Mouse (Mus musculus): Measurements from ENCODE around the gene Slc30a5. TPM values are rescaled to one million over a fixed set of nuclear protein-coding genes. Genes with fewer than 3 reads are reported as not detected.
"Not testable (repeated sequence)": the region's sequence is repeated elsewhere in the genome, so short reads cannot be mapped to it uniquely, and the experiment has no call there.

The Slc30a5 gene
- polyA plus RNA-seq, 1 experiment = not detected

- peak overlapping the region; percentile 2; the same call in 1 of the 2 replicates for H3K27ac ChIP-seq (ENCODE audit: insufficient read depth, low read depth, low read length)
- 18% methylated on average over 11 of the region's 11 CpGs for WGBS
- TF ChIP-seq POLR2A (IDR thresholded peaks at IDR 0.05; ENCODE audit: insufficient read depth, low read depth, low read length) = no peak
- no peak for TF ChIP-seq CTCF (IDR thresholded peaks at IDR 0.05; ENCODE audit: insufficient read depth, low read depth, low read length)
- no peak overlapping the region for H3K4me3 ChIP-seq (ENCODE audit: insufficient read depth, low read depth, low read length)
- H3K4me1 ChIP-seq (ENCODE audit: control insufficient read depth, insufficient read depth, low read length) = no peaks in the 10 kb centered on the region
Observed at GRCm38 (mm10) chr13:100871445-100872171, 38.4 kb upstream of the Slc30a5 start.

- WGBS = 80% methylated on average over 4 of the region's 4 CpGs
- H3K4me3 ChIP-seq (ENCODE audit: insufficient read depth, low read depth, low read length) = no peak overlapping the region
- no peaks in the 10 kb centered on the region for H3K4me1 ChIP-seq (ENCODE audit: control insufficient read depth, insufficient read depth, low read length)
- no peak overlapping the region for H3K27ac ChIP-seq (ENCODE audit: insufficient read depth, low read depth, low read length)
- TF ChIP-seq POLR2A (IDR thresholded peaks at IDR 0.05; ENCODE audit: insufficient read depth, low read depth, low read length) = no peak
- TF ChIP-seq CTCF (IDR thresholded peaks at IDR 0.05; ENCODE audit: insufficient read depth, low read depth, low read length) = no peak
Observed at GRCm38 (mm10) chr13:100869813-100870212, 36.6 kb upstream of the Slc30a5 start.

- no peak overlapping the region for H3K27ac ChIP-seq (ENCODE audit: insufficient read depth, low read depth, low read length)
- WGBS = 93% methylated on average over 6 of the region's 6 CpGs
Observed at GRCm38 (mm10) chr13:100866311-100866710, 33.1 kb upstream of the Slc30a5 start.

GRCm38 (mm10) chr13:100865744-100866143, 32.5 kb upstream of the Slc30a5 start:
- TF ChIP-seq CTCF (IDR thresholded peaks at IDR 0.05; ENCODE audit: insufficient read depth, low read depth, low read length) (no peak), POLR2A (IDR thresholded peaks at IDR 0.05; ENCODE audit: insufficient read depth, low read depth, low read length) (no peak)
- no peaks in the 10 kb centered on the region for H3K4me1 ChIP-seq (ENCODE audit: control insufficient read depth, insufficient read depth, low read length)
- H3K27ac ChIP-seq (ENCODE audit: insufficient read depth, low read depth, low read length) = no peak overlapping the region
- H3K4me3 ChIP-seq (ENCODE audit: insufficient read depth, low read depth, low read length) = no peak overlapping the region

More at GRCm38 (mm10) chr13:100866311-100866710, 33.1 kb upstream of the Slc30a5 start:
- Histone ChIP-seq H3K4me1 (ENCODE audit: control insufficient read depth, insufficient read depth, low read length) (no peaks in the 10 kb centered on the region), H3K4me3 (ENCODE audit: insufficient read depth, low read depth, low read length) (no peak overlapping the region)
- no peak for TF ChIP-seq POLR2A (IDR thresholded peaks at IDR 0.05; ENCODE audit: insufficient read depth, low read depth, low read length)
- no peak for TF ChIP-seq CTCF (IDR thresholded peaks at IDR 0.05; ENCODE audit: insufficient read depth, low read depth, low read length)

- H3K4me3 ChIP-seq (ENCODE audit: insufficient read depth, low read depth, low read length); H3K27ac ChIP-seq (ENCODE audit: insufficient read depth, low read depth, low read length); H3K4me1 ChIP-seq (ENCODE audit: control insufficient read depth, insufficient read depth, low read length): not testable (repeated sequence)
- WGBS = 91% methylated on average over 1 of the region's 1 CpGs
Observed at GRCm38 (mm10) chr13:100863914-100864313, 30.7 kb upstream of the Slc30a5 start.

GRCm38 (mm10) chr13:100859117-100859516, 25.9 kb upstream of the Slc30a5 start:
- H3K4me1 ChIP-seq (ENCODE audit: control insufficient read depth, insufficient read depth, low read length) = no peaks in the 10 kb centered on the region
- no peak for TF ChIP-seq CTCF (IDR thresholded peaks at IDR 0.05; ENCODE audit: insufficient read depth, low read depth, low read length)
- TF ChIP-seq POLR2A (IDR thresholded peaks at IDR 0.05; ENCODE audit: insufficient read depth, low read depth, low read length) = no peak
- H3K4me3 ChIP-seq (ENCODE audit: insufficient read depth, low read depth, low read length) = no peak overlapping the region
- H3K27ac ChIP-seq (ENCODE audit: insufficient read depth, low read depth, low read length) = no peak overlapping the region
- 81% methylated on average over 7 of the region's 7 CpGs for WGBS

GRCm38 (mm10) chr13:100854174-100854573, 20.9 kb upstream of the Slc30a5 start:
- 47% methylated on average over 4 of the region's 4 CpGs for WGBS
- H3K4me1 ChIP-seq (ENCODE audit: control insufficient read depth, insufficient read depth, low read length) = no peaks in the 10 kb centered on the region
- TF ChIP-seq CTCF (IDR thresholded peaks at IDR 0.05; ENCODE audit: insufficient read depth, low read depth, low read length) (no peak), POLR2A (IDR thresholded peaks at IDR 0.05; ENCODE audit: insufficient read depth, low read depth, low read length) (no peak)
- H3K27ac ChIP-seq (ENCODE audit: insufficient read depth, low read depth, low read length) = no peak overlapping the region
- H3K4me3 ChIP-seq (ENCODE audit: insufficient read depth, low read depth, low read length) = no peak overlapping the region

GRCm38 (mm10) chr13:100853120-100853519, 19.9 kb upstream of the Slc30a5 start:
- Histone ChIP-seq H3K4me1 (ENCODE audit: control insufficient read depth, insufficient read depth, low read length) (no peaks in the 10 kb centered on the region), H3K27ac (ENCODE audit: insufficient read depth, low read depth, low read length) (no peak overlapping the region), H3K4me3 (ENCODE audit: insufficient read depth, low read depth, low read length) (no peak overlapping the region)
- TF ChIP-seq POLR2A (IDR thresholded peaks at IDR 0.05; ENCODE audit: insufficient read depth, low read depth, low read length) (no peak), CTCF (IDR thresholded peaks at IDR 0.05; ENCODE audit: insufficient read depth, low read depth, low read length) (no peak)
- 74% methylated on average over 3 of the region's 3 CpGs for WGBS

- WGBS = 95% methylated on average over 3 of the region's 3 CpGs
- Histone ChIP-seq H3K4me1 (ENCODE audit: control insufficient read depth, insufficient read depth, low read length) (peaks cover 3% of the 10 kb centered on the region; the same call in 1 of the 2 replicates), H3K27ac (ENCODE audit: insufficient read depth, low read depth, low read length) (no peak overlapping the region), H3K4me3 (ENCODE audit: insufficient read depth, low read depth, low read length) (no peak overlapping the region)
- TF ChIP-seq CTCF (IDR thresholded peaks at IDR 0.05; ENCODE audit: insufficient read depth, low read depth, low read length) = no peak
- no peak for TF ChIP-seq POLR2A (IDR thresholded peaks at IDR 0.05; ENCODE audit: insufficient read depth, low read depth, low read length)
Observed at GRCm38 (mm10) chr13:100849137-100849536, 15.9 kb upstream of the Slc30a5 start.
